Mouse (Mus musculus): ENCODE measurements around the gene Nsun2.
"Not testable (repeated sequence)": the region's sequence is repeated elsewhere in the genome, so short reads cannot be mapped to it uniquely, and the experiment has no call there.

The Nsun2 gene

GRCm38 (mm10) chr13:69553024-69553423 is 19.5 kb downstream of the Nsun2 start:
- in situ Hi-C loops (cut with MseI, MboI) = loop anchor here (5.0 to 10.0 kb wide), 2 partner anchors 102 to 104 kb away; no protein-coding TSS in a partner anchor

GRCm38 (mm10) chr13:69554255-69554654 is 20.7 kb downstream of the Nsun2 start:
- in situ Hi-C loops (cut with MseI, MboI) = loop anchor here (5.0 to 10.0 kb wide), 2 partner anchors 101 to 103 kb away; no protein-coding TSS in a partner anchor

GRCm38 (mm10) chr13:69555045-69555444 is 21.5 kb downstream of the Nsun2 start:
- in situ Hi-C loops (cut with MseI, MboI) = loop anchor here in 1 of 2 experiments (10.0 kb wide), 1 partner anchor 100 kb away; no protein-coding TSS in a partner anchor

- in situ Hi-C loops (cut with MseI, MboI) = loop anchor here in 1 of 2 experiments (10.0 kb wide), 1 partner anchor 99 kb away; no protein-coding TSS in a partner anchor
Measured at GRCm38 (mm10) chr13:69555957-69556482, 22.5 kb downstream of the Nsun2 start.

- in situ Hi-C loops (cut with MseI, MboI) = loop anchor here in 1 of 2 experiments (10.0 kb wide), 1 partner anchor 98 kb away; no protein-coding TSS in a partner anchor
Measured at GRCm38 (mm10) chr13:69556728-69557127, 23.2 kb downstream of the Nsun2 start.

- in situ Hi-C loops (cut with MseI, MboI) = loop anchor here in 1 of 2 experiments (10.0 kb wide), 1 partner anchor 97 kb away; no protein-coding TSS in a partner anchor
Measured at GRCm38 (mm10) chr13:69558098-69558660, 24.6 kb downstream of the Nsun2 start.

- in situ Hi-C loops (cut with MseI, MboI) = loop anchor here in 1 of 2 experiments (10.0 kb wide), 1 partner anchor 95 kb away; no protein-coding TSS in a partner anchor
Measured at GRCm38 (mm10) chr13:69559291-69559961, 25.9 kb downstream of the Nsun2 start.

- in situ Hi-C loops (cut with MseI, MboI) = no loop called here
Measured at GRCm38 (mm10) chr13:69562004-69562403, 28.5 kb downstream of the Nsun2 start.

- in situ Hi-C loops (cut with MseI, MboI) = no loop called here
Measured at GRCm38 (mm10) chr13:69562654-69563574, 29.4 kb downstream of the Nsun2 start.

- in situ Hi-C loops (cut with MseI, MboI) = no loop called here
Measured at GRCm38 (mm10) chr13:69563905-69564304, 30.4 kb downstream of the Nsun2 start.

GRCm38 (mm10) chr13:69564573-69564972 is 31.0 kb downstream of the Nsun2 start:
- in situ Hi-C loops (cut with MseI, MboI) = no loop called here

- in situ Hi-C loops (cut with MseI, MboI) = not testable (repeated sequence)
Measured at GRCm38 (mm10) chr13:69565401-69565800, 31.9 kb downstream of the Nsun2 start.

GRCm38 (mm10) chr13:69569201-69569600 is 35.7 kb downstream of the Nsun2 start:
- in situ Hi-C loops (cut with MseI, MboI) = no loop called here

GRCm38 (mm10) chr13:69572594-69572993 is 39.0 kb downstream of the Nsun2 start:
- in situ Hi-C loops (cut with MseI, MboI) = no loop called here

GRCm38 (mm10) chr13:69576676-69577075 is 43.1 kb downstream of the Nsun2 start:
- in situ Hi-C loops (cut with MseI, MboI) = no loop called here

GRCm38 (mm10) chr13:69577181-69577834 is 43.8 kb downstream of the Nsun2 start:
- in situ Hi-C loops (cut with MseI, MboI) = no loop called here

- in situ Hi-C loops (cut with MseI, MboI) = no loop called here
Measured at GRCm38 (mm10) chr13:69582411-69582810, 48.9 kb downstream of the Nsun2 start.

- in situ Hi-C loops (cut with MseI, MboI) = no loop called here
Measured at GRCm38 (mm10) chr13:69583591-69583990, 50.0 kb downstream of the Nsun2 start.

GRCm38 (mm10) chr13:69585828-69586227 is 52.3 kb downstream of the Nsun2 start:
- in situ Hi-C loops (cut with MseI, MboI) = no loop called here

GRCm38 (mm10) chr13:69586337-69586736 is 52.8 kb downstream of the Nsun2 start:
- in situ Hi-C loops (cut with MseI, MboI) = no loop called here

- in situ Hi-C loops (cut with MseI, MboI) = no loop called here
Measured at GRCm38 (mm10) chr13:69587849-69588248, 54.3 kb downstream of the Nsun2 start.

All from mouse trophoblast stem cell (cell line).